Mouse (Mus musculus): Measurements from ENCODE around the gene Zfp423. TPM values are rescaled to one million over a fixed set of nuclear protein-coding genes. Genes with fewer than 3 reads are reported as not detected.

Gene Zfp423
- polyA plus RNA-seq, 1 experiment from 2014 or later = 23.1 TPM

DNA sequence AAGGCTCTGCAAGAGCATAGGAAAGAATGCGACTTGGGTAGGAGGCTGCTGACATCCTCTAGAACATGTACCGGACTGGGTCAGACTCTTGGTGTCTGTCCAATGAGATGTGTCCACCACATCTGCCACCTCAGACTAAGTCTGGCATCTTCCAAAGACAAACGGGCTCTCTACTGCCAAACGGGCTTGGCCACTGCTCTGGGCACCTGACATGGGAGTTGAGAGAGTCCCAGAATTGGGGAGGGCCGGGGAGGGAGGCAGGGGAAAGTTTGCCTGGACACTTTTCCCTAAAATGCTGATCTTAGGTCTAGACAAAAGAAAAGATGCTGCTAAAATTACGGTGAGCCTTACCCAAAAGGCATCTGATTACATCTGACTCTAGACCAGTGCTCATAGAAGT, 36.5 kb downstream of the Zfp423 start:
- DNase-seq (ENCODE audit: low spot score) (no peak), ATAC-seq (ENCODE audit: low read depth) (no peak)
- Histone ChIP-seq H3K9me3 (ENCODE audit: control insufficient read depth, low read length) (no peaks in the 10 kb centered on the region), H3K4me2 (ENCODE audit: low read depth, low read length) (no peak overlapping the region), H3K27me3 (replicated peaks; ENCODE audit: control insufficient read depth, insufficient read depth, low read length) (no peaks in the 10 kb centered on the region), H3K27ac (replicated peaks; ENCODE audit: low read depth, low read length) (no peak overlapping the region; the same call in none of the 2 replicates), H3K36me3 (ENCODE audit: control insufficient read depth, insufficient read depth, low read length) (no peaks in the 10 kb centered on the region), H3K4me3 (ENCODE audit: low read depth, low read length) (no peak overlapping the region), H3K9ac (ENCODE audit: low read depth, low read length) (no peak overlapping the region), H3K4me1 (ENCODE audit: control insufficient read depth, insufficient read depth, low read length) (peaks cover 38% of the 10 kb centered on the region)
- 62% methylated on average over 6 of the region's 6 CpGs for WGBS

DNA sequence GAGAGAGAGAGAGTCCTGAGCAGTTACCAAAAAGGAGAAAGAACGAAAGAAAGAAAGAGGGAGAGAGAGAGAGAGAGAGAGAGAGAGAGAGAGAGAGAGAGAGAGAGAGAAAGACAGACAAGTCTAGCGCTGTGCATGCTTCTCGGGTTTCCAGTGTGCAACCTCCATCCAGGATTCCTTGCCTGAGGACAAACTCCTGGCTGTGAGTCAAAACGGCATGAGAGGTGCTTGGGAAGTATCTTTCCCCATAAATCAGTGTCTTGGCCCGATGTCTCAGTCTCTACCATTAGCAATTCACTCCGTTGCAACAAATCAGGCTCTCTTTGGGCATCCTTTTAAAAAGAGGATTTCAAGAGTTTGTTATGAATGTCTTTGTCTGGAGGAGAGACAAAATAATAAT, 36.9 kb downstream of the Zfp423 start:
- no peak overlapping the region for H3K4me2 ChIP-seq (ENCODE audit: low read depth, low read length)
- H3K9ac ChIP-seq (ENCODE audit: low read depth, low read length) = no peak overlapping the region
- DNase-seq (ENCODE audit: low spot score) (peak; percentile 89), ATAC-seq (ENCODE audit: low read depth) (no peak)
- no peak overlapping the region for H3K27ac ChIP-seq (replicated peaks; ENCODE audit: low read depth, low read length)
- H3K27me3 ChIP-seq (replicated peaks; ENCODE audit: control insufficient read depth, insufficient read depth, low read length) = no peaks in the 10 kb centered on the region
- 28% methylated on average over 6 of the region's 6 CpGs for WGBS
- H3K9me3 ChIP-seq (ENCODE audit: control insufficient read depth, low read length) = no peaks in the 10 kb centered on the region
- H3K4me3 ChIP-seq (ENCODE audit: low read depth, low read length) = no peak overlapping the region
- no peaks in the 10 kb centered on the region for H3K36me3 ChIP-seq (ENCODE audit: control insufficient read depth, insufficient read depth, low read length)
- peaks cover 39% of the 10 kb centered on the region for H3K4me1 ChIP-seq (ENCODE audit: control insufficient read depth, insufficient read depth, low read length)

DNA sequence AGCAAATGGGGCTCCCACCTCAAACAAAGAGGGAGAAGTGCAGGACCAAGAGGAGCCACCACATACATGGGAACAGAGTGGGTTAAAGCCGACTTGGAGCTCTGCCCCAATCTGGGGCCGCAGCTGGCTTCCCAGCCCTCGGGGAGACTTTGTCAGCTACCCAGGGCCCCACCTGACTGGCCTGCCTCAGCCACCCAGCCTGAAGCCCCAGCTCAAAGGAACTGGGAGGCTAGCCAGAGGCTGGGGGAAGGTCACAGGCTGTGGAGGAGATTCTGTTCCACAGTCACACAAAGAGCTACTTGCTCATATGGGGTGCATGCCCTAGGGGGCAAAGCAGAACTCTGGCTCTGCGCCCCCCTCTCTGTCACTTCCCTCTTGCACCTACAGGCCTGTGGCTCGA, 41.4 kb downstream of the Zfp423 start:
- H3K4me2 ChIP-seq (ENCODE audit: low read depth, low read length) = no peak overlapping the region
- H3K27ac ChIP-seq (replicated peaks; ENCODE audit: low read depth, low read length) = no peak overlapping the region; the same call in 1 of the 2 replicates
- WGBS = 25% methylated on average over 5 of the region's 5 CpGs
- peak overlapping the region; percentile 25; the same call in 1 of the 2 replicates for H3K9ac ChIP-seq (ENCODE audit: low read depth, low read length)
- H3K4me3 ChIP-seq (ENCODE audit: low read depth, low read length) = no peak overlapping the region
- no peaks in the 10 kb centered on the region for H3K9me3 ChIP-seq (ENCODE audit: control insufficient read depth, low read length)
- H3K36me3 ChIP-seq (ENCODE audit: control insufficient read depth, insufficient read depth, low read length) = no peaks in the 10 kb centered on the region
- H3K27me3 ChIP-seq (replicated peaks; ENCODE audit: control insufficient read depth, insufficient read depth, low read length) = no peaks in the 10 kb centered on the region
- peaks cover 36% of the 10 kb centered on the region for H3K4me1 ChIP-seq (ENCODE audit: control insufficient read depth, insufficient read depth, low read length)
- DNase-seq (ENCODE audit: low spot score) (no peak), ATAC-seq (ENCODE audit: low read depth) (peak; percentile 11; the same call in 1 of the 2 replicates)

DNA sequence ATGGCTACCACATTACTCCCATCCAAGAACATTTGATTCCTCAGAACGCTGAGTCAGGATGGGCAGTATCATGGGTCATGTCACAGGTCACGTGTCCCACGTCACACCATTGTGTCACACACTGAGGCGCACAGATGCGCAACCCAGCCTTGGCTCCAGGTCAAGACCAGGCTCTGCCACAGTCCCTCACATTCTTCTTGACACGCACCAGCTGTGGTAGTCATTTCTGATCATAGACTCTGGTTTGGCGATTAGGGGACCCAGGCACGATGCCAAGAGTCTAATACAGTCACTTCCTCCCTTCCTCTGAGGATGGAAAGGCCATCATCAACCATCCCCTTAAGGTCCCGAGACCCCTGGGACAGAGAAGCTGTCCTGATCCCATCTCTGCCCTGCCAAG, 43.6 kb downstream of the Zfp423 start:
- H3K9me3 ChIP-seq (ENCODE audit: control insufficient read depth, low read length) = no peaks in the 10 kb centered on the region
- ATAC-seq (ENCODE audit: low read depth) = no peak
- H3K27me3 ChIP-seq (replicated peaks; ENCODE audit: control insufficient read depth, insufficient read depth, low read length) = no peaks in the 10 kb centered on the region
- H3K9ac ChIP-seq (ENCODE audit: low read depth, low read length) = no peak overlapping the region
- 65% methylated on average over 9 of the region's 9 CpGs for WGBS
- no peak overlapping the region for H3K4me3 ChIP-seq (ENCODE audit: low read depth, low read length)
- H3K27ac ChIP-seq (replicated peaks; ENCODE audit: low read depth, low read length) = no peak overlapping the region
- H3K4me2 ChIP-seq (ENCODE audit: low read depth, low read length) = no peak overlapping the region
- no peak for DNase-seq (ENCODE audit: low spot score)
- H3K4me1 ChIP-seq (ENCODE audit: control insufficient read depth, insufficient read depth, low read length) = peaks cover 36% of the 10 kb centered on the region
- no peaks in the 10 kb centered on the region for H3K36me3 ChIP-seq (ENCODE audit: control insufficient read depth, insufficient read depth, low read length)

DNA sequence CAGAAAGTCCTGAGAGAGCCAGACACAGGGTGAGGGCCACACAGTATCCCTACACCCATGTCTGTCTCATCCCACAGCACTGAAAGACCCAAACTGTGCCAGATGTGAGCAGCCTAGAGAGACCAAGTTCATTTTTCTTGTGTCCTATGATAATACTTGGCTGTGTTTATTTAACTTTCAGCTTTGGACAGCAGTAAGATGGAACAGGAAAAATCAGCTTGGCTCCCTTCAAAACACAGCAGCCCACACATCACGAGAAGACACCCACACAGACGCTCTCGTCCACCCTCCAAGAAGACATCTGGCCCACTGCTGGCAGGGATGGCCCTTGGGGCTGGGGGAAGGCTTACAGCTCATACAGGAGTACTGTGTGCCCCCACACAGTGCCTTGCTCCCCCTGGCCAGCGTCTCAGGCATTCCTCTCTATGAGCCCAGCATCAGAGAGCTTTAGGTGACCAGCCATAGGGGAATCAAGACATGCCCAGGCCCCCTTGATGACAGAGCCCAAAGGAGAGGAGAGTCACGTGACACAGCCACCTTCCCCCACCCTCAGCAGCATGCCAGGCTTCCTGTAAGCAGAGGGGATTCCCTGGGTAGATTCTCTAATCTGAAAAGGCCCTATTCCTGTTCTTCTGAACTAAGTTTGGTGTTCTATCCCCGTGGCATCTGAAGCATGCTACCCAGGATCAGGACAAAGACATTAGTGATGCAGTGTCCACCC, 45.0 kb downstream of the Zfp423 start:
- ATAC-seq (ENCODE audit: low read depth) = no peak
- Histone ChIP-seq H3K27me3 (replicated peaks; ENCODE audit: control insufficient read depth, insufficient read depth, low read length) (no peaks in the 10 kb centered on the region), H3K27ac (replicated peaks; ENCODE audit: low read depth, low read length) (peak overlapping the region; percentile 61), H3K36me3 (ENCODE audit: control insufficient read depth, insufficient read depth, low read length) (no peaks in the 10 kb centered on the region), H3K4me2 (ENCODE audit: low read depth, low read length) (no peak overlapping the region), H3K9ac (ENCODE audit: low read depth, low read length) (no peak overlapping the region), H3K9me3 (ENCODE audit: control insufficient read depth, low read length) (no peaks in the 10 kb centered on the region), H3K4me3 (ENCODE audit: low read depth, low read length) (no peak overlapping the region), H3K4me1 (ENCODE audit: control insufficient read depth, insufficient read depth, low read length) (peaks cover 36% of the 10 kb centered on the region)
- WGBS = 46% methylated on average over 6 of the region's 6 CpGs
- DNase-seq (ENCODE audit: low spot score) = no peak

DNA sequence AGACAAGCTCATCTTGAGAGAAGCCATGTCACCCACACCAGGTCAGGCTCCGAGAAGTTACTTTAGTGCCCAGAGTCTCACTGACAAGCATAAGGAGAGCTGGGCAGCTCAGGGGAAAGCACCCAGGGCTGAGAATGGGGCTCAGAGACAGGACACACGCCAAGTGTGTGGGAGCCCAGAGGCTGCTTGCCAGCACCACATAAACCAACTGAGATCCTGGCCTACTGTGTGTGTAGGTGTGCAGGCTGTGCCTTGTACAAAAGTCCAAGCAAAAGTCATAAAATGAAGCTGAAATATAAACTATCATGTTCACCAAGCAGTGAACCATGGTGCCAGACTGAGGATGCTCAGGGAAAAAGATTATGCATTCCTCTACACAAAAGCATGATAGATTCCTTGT, 50.5 kb downstream of the Zfp423 start:
- no peak overlapping the region for H3K27ac ChIP-seq (replicated peaks; ENCODE audit: low read depth, low read length)
- H3K4me2 ChIP-seq (ENCODE audit: low read depth, low read length) = no peak overlapping the region
- H3K4me1 ChIP-seq (ENCODE audit: control insufficient read depth, insufficient read depth, low read length) = peaks cover 29% of the 10 kb centered on the region
- no peaks in the 10 kb centered on the region for H3K27me3 ChIP-seq (replicated peaks; ENCODE audit: control insufficient read depth, insufficient read depth, low read length)
- no peak overlapping the region for H3K9ac ChIP-seq (ENCODE audit: low read depth, low read length)
- no peak for DNase-seq (ENCODE audit: low spot score)
- H3K9me3 ChIP-seq (ENCODE audit: control insufficient read depth, low read length) = no peaks in the 10 kb centered on the region
- no peak for ATAC-seq (ENCODE audit: low read depth)
- no peak overlapping the region for H3K4me3 ChIP-seq (ENCODE audit: low read depth, low read length)
- H3K36me3 ChIP-seq (ENCODE audit: control insufficient read depth, insufficient read depth, low read length) = no peaks in the 10 kb centered on the region
- WGBS = 73% methylated on average over 2 of the region's 2 CpGs

DNA sequence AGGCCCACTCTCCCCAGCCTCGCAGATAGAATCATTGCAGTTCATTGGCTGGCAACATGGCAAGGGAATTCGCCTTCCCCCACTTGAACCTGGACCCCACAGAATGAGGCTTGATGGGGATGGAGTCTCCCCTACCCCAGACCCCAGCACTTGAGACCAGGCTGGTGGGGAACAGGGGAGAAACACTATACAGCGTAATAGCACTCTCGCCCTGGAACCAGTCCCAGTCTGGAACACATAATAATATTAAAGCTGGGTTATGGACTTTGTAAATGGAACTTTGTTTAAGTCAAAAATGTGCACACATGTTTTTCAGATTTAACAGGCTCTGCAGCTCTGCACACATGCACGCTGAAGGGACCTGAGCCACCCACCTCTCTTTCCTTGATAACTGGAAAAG, 54.0 kb downstream of the Zfp423 start:
- H3K9ac ChIP-seq (ENCODE audit: low read depth, low read length) = no peak overlapping the region
- WGBS = 36% methylated on average over 5 of the region's 5 CpGs
- H3K9me3 ChIP-seq (ENCODE audit: control insufficient read depth, low read length) = no peaks in the 10 kb centered on the region
- DNase-seq (ENCODE audit: low spot score) = peak; percentile 87
- ATAC-seq (ENCODE audit: low read depth) = peak; percentile 82
- H3K36me3 ChIP-seq (ENCODE audit: control insufficient read depth, insufficient read depth, low read length) = no peaks in the 10 kb centered on the region
- H3K4me1 ChIP-seq (ENCODE audit: control insufficient read depth, insufficient read depth, low read length) = peaks cover 27% of the 10 kb centered on the region
- H3K4me2 ChIP-seq (ENCODE audit: low read depth, low read length) = no peak overlapping the region
- H3K4me3 ChIP-seq (ENCODE audit: low read depth, low read length) = no peak overlapping the region
- H3K27me3 ChIP-seq (replicated peaks; ENCODE audit: control insufficient read depth, insufficient read depth, low read length) = no peaks in the 10 kb centered on the region
- peak overlapping the region; percentile 81 for H3K27ac ChIP-seq (replicated peaks; ENCODE audit: low read depth, low read length)

DNA sequence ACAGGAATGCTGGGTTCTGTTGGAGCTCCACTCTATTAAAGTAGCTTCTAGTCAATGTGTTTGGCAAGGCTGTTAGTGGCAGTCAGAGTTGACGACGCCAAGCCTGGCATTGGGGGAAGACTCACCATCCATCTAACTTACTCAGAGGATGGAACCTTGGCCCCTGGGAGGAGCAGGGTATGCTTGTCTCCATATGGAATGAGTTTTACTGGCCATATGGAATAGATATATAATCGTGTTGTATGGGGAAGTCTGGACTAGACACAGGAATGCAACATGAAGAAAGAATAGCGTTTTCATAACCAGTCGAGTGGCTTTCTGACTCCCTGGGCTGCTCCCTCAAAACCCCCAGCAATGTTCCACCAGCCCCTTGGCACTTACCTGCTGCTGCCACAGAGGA, 55.3 kb downstream of the Zfp423 start:
- H3K9ac ChIP-seq (ENCODE audit: low read depth, low read length) = no peak overlapping the region
- DNase-seq (ENCODE audit: low spot score) = peak; percentile 64
- H3K4me3 ChIP-seq (ENCODE audit: low read depth, low read length) = no peak overlapping the region
- H3K27me3 ChIP-seq (replicated peaks; ENCODE audit: control insufficient read depth, insufficient read depth, low read length) = no peaks in the 10 kb centered on the region
- no peak overlapping the region for H3K4me2 ChIP-seq (ENCODE audit: low read depth, low read length)
- peak overlapping the region; percentile 81; the same call in 1 of the 2 replicates for H3K27ac ChIP-seq (replicated peaks; ENCODE audit: low read depth, low read length)
- peaks cover 30% of the 10 kb centered on the region for H3K4me1 ChIP-seq (ENCODE audit: control insufficient read depth, insufficient read depth, low read length)
- H3K9me3 ChIP-seq (ENCODE audit: control insufficient read depth, low read length) = no peaks in the 10 kb centered on the region
- no peaks in the 10 kb centered on the region for H3K36me3 ChIP-seq (ENCODE audit: control insufficient read depth, insufficient read depth, low read length)
- WGBS = 38% methylated on average over 5 of the region's 5 CpGs
- 0 out of 2 replicates have a peak, but pooled peaks have one; percentile 44 for ATAC-seq (ENCODE audit: low read depth)
